Mouse (Mus musculus) gastrocnemius, adult 18-20 months (tissue): ENCODE measurements at regions not wholly inside any gene's neighbourhood (a gene's known extent, or its start where the extent isn't known, plus 50 kb on each side); places are given as distances from the start of the nearest gene placed in this dataset.

ENCODE experiments used
- DNase-seq: peaks from one replicate; pipeline ENCODE4 v3.0.0; 2021; ENCODE audit warnings: low spot score

GRCm38 (mm10) chr1:102628061-102628460 lies 2140.3 kb upstream of the Cdh20 start:
- DNase-seq = peak; percentile 98

DNA sequence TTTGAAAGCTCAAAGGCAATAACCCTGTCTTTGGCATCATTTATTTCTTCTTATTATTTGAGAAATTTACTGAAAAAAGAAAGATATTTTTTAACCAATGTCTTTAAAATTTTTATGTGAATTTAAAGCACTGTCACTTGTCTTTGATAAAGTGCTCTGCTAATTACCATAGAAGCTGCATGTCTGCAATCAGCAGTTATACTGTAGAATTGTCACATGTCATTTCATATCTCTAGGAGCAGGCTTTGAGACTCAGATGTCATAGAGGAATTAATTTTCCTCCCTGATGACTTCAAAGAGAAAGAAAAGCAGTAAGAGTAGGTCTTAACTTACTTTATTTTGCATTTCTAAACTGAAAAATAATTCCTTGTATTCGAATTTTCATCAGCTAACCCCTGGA lies 2123.9 kb upstream of the Cdh20 start:
- no peak for DNase-seq

DNA sequence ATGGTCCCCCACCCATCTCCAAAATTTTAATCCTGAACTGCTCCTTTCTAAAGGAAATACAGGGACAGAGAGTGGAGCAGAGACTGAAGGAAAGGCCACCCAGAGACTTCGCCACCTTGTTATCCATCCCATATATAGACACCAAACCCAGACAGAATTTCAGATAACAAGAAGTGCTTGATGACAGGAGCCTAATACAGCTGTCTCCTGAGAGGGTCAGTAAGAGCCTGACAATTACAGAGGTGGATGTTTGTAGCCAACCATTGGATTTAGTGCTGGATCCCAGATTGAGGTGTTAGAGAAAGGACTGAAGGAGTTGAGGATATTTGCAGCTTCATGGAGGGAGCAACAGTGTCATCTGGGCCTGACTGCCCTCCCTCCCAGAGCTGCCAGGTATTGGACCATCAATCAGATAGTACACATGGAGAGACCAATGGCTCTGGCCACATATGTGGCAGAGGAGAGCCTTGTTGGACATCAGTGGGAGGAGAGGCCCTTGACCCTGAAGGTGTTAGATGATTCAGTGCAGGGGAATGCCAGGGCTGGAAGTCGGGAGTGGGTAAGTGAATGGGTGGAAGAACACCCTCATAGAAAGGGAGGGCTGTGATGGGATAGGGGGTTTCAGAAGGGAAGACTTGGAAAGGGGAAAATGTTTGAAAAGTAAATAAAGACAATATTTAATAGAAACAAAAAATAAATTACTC lies 2080.8 kb upstream of the Cdh20 start:
- no peak for DNase-seq

DNA sequence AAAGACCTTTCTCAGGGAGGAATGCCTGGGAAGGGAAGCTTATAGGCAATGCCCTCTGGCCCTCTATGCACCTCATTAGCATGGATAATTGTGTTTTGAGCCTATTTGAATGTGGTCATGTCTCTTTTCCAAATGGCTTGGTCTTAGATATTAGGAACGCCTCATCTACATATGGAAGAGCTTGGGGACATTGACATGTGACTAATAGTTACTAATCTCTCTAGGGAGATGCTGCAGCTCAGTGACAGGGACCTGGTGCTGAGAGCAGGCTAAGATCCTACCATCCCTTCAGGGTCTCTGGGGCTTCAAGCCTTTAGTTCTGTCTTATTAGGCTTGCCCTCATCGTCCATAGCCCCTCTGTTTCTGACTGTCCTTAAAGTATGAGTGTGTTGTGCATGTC lies 2051.9 kb upstream of the Cdh20 start:
- no peak for DNase-seq

DNA sequence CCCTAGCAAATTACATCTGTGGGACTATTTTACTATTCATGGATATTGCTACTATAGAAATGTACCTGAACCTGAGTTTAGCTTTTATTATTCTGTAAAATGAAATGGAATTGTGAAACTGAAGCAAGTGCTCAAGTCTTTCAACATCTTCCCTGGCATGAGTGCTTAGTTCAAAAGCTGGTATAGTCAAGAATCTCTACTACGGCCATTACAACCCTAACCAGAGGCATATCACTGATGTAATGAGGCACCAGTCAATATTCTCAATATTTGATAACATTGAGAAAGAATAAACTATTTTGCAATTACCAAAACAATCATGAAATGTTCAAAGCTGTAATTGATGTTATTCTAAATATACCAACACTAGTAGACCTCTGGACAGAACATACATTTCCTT lies 2034.3 kb upstream of the Cdh20 start:
- DNase-seq = no peak

GRCm38 (mm10) chr1:102735392-102735791 lies 2032.9 kb upstream of the Cdh20 start:
- no peak for DNase-seq

DNA sequence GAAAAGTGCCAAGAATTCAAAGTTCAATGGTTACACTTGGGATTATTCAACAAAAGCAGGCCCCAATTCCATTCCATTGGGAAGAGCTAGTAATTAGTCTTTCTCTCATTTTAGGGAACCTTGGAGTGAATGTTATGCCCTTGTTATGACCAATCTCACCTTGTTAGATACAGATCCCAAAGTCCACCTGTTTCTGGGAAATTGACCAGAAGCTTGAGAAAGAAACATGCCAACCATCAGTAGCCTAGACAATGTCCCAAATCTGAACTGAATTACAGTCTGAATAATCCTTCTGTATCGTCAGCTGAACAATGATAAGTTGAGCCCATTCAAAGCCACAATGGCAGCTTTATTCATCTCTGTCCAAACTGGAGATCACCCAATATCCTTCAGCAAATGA lies 2010.4 kb upstream of the Cdh20 start:
- no peak for DNase-seq
